In genomic region chr11:58959186-58959825, GRCm38 (mm10) we compare ENCODE assay signal across 8 mouse cellular contexts. TPM values are rescaled to one million over a fixed set of nuclear protein-coding genes. Genes with fewer than 3 reads are reported as not detected.
DNase-seq lines count a peak whose midpoint lies in the region; ATAC-seq and TF ChIP-seq lines count a peak whose summit lies in the region.

No protein-coding gene starts in this region.

- no peak for DNase-seq in midbrain, embryonic 10.5 days (ENCODE audit: low spot score)
- DNase-seq in testis, postnatal 14 days (ENCODE audit: low spot score): no peak
- DNase-seq in thymus, postnatal 25 days: no peak

- H3K9ac ChIP-seq in hindbrain, embryonic 12.5 days: peak overlapping the region; percentile 44; the same call in 1 of the 2 replicates

- WGBS in hindbrain, embryonic 12.5 days: 38% methylated on average over 15 of the region's 15 CpGs
- WGBS in midbrain, embryonic 10.5 days: 41% methylated on average over 15 of the region's 15 CpGs

- ATAC-seq in erythroblast, adult 5-6 weeks (replicated peaks; ENCODE audit: low FRiP score, poor library complexity, severe bottlenecking): no peak
- no peak for ATAC-seq in hindbrain, embryonic 12.5 days (ENCODE audit: low FRiP score)
- ATAC-seq in megakaryocyte-erythroid progenitor cell, adult 5-6 weeks (replicated peaks; ENCODE audit: low FRiP score, low TSS enrichment, poor library complexity, severe bottlenecking): no peak

- H3K27me3 ChIP-seq in erythroblast, embryonic 14.5 days (ENCODE audit: control insufficient read depth): peaks cover 41% of the 10 kb centered on the region
- peaks cover 69% of the 10 kb centered on the region for H3K27me3 ChIP-seq in E14TG2a.4 (ENCODE audit: insufficient read depth, low read length)
- H3K27me3 ChIP-seq in hindbrain, embryonic 12.5 days: peaks cover 18% of the 10 kb centered on the region
- H3K27me3 ChIP-seq in midbrain, embryonic 10.5 days (ENCODE audit: low read depth, poor library complexity, severe bottlenecking): peaks cover 60% of the 10 kb centered on the region

- H3K4me1 ChIP-seq in erythroblast, embryonic 14.5 days (ENCODE audit: control insufficient read depth): peaks cover 58% of the 10 kb centered on the region
- peaks cover 40% of the 10 kb centered on the region for H3K4me1 ChIP-seq in E14TG2a.4 (replicated peaks; ENCODE audit: low read depth, low read length)
- H3K4me1 ChIP-seq in hindbrain, embryonic 12.5 days: peaks cover 41% of the 10 kb centered on the region
- H3K4me1 ChIP-seq in midbrain, embryonic 10.5 days: peaks cover 44% of the 10 kb centered on the region

- no peak for TF ChIP-seq CTCF in E14TG2a.4 (conservative IDR thresholded peaks at IDR 0.05; ENCODE audit: low read length)

- H3K36me3 ChIP-seq in erythroblast, embryonic 14.5 days (ENCODE audit: control insufficient read depth): peaks cover 42% of the 10 kb centered on the region
- H3K36me3 ChIP-seq in E14TG2a.4 (ENCODE audit: insufficient read depth, low read length): peaks cover 20% of the 10 kb centered on the region
- H3K36me3 ChIP-seq in hindbrain, embryonic 12.5 days: 0 out of 2 replicates have a peak, but pooled peaks cover 4% of the 10 kb centered on the region
- H3K36me3 ChIP-seq in midbrain, embryonic 10.5 days: peaks cover 12% of the 10 kb centered on the region

- H3K27ac ChIP-seq in hindbrain, embryonic 12.5 days: peak overlapping the region; percentile 77
- H3K27ac ChIP-seq in midbrain, embryonic 10.5 days (replicated peaks): 0 out of 2 replicates have a peak overlapping the region, but pooled peaks have one; percentile 72

- peak overlapping the region; percentile 76 for H3K4me3 ChIP-seq in erythroblast, embryonic 14.5 days (replicated peaks)
- H3K4me3 ChIP-seq in E14TG2a.4 (replicated peaks; ENCODE audit: low read length): peak overlapping the region; percentile 70
- H3K4me3 ChIP-seq in hindbrain, embryonic 12.5 days: peak overlapping the region; percentile 44
- peak overlapping the region; percentile 62 for H3K4me3 ChIP-seq in midbrain, embryonic 10.5 days

- H3K9me3 ChIP-seq in erythroblast, embryonic 14.5 days (ENCODE audit: control insufficient read depth, low read length): peaks cover 16% of the 10 kb centered on the region
- H3K9me3 ChIP-seq in E14TG2a.4 (ENCODE audit: low read length): peaks cover 7% of the 10 kb centered on the region
- H3K9me3 ChIP-seq in hindbrain, embryonic 12.5 days (replicated peaks): peaks cover 4% of the 10 kb centered on the region; the same call in 1 of the 2 replicates
- H3K9me3 ChIP-seq in midbrain, embryonic 10.5 days (replicated peaks): peaks cover 9% of the 10 kb centered on the region

- peak overlapping the region; percentile 53 for H3K4me2 ChIP-seq in hindbrain, embryonic 12.5 days (replicated peaks)

RNA-seq across cellular contexts. Expression of gene Hist3h2a, which starts 4.8 kb away (rescaled TPM):
- 5.7 and 9.8 TPM in 2 replicates for polyA plus RNA-seq in erythroblast, embryonic 14.5 days (2012)
- 30.5 and 41.5 TPM in 2 replicates for total RNA-seq in erythroblast, adult 5-6 weeks (2015; ENCODE audit: low replicate concordance)
- 255 and 279 TPM in 2 replicates for total RNA-seq in erythroblast, adult 5-6 weeks (2017; ENCODE audit: low replicate concordance)
- polyA plus RNA-seq in hindbrain, embryonic 12.5 days (2016; fragmentation: Nextera tagmentation; extraction: Ambion mirVana): 90.1 and 95.9 TPM in 2 replicates
- polyA plus RNA-seq in midbrain, embryonic 10.5 days (2016; fragmentation: Nextera tagmentation; extraction: Ambion mirVana): 20.4 and 31.6 TPM in 2 replicates
- total RNA-seq in megakaryocyte-erythroid progenitor cell, adult 5-6 weeks (2014; fragmentation: Nextera tagmentation): 29.7 and 39.9 TPM in 2 replicates
- total RNA-seq in megakaryocyte-erythroid progenitor cell, adult 5-6 weeks (2017): 238 and 296 TPM in 2 replicates

RNA-seq across cellular contexts. Expression of gene Trim17, which starts 4.8 kb away (rescaled TPM):
- polyA plus RNA-seq in erythroblast, embryonic 14.5 days (2012): 0.14 TPM in 1 of 2 replicates, not detected in the other
- total RNA-seq in erythroblast, adult 5-6 weeks (2015; ENCODE audit: low replicate concordance): 0.63 TPM in 1 of 2 replicates, not detected in the other
- 1.5 TPM in 1 of 2 replicates, not detected in the other for total RNA-seq in erythroblast, adult 5-6 weeks (2017; ENCODE audit: low replicate concordance)
- polyA plus RNA-seq in hindbrain, embryonic 12.5 days (2016; fragmentation: Nextera tagmentation; extraction: Ambion mirVana): 1.2 and 1.5 TPM in 2 replicates
- 0.25 and 0.26 TPM in 2 replicates for polyA plus RNA-seq in midbrain, embryonic 10.5 days (2016; fragmentation: Nextera tagmentation; extraction: Ambion mirVana)
- not detected in 2 replicates for total RNA-seq in megakaryocyte-erythroid progenitor cell, adult 5-6 weeks (2014; fragmentation: Nextera tagmentation)
- total RNA-seq in megakaryocyte-erythroid progenitor cell, adult 5-6 weeks (2017): not detected in 2 replicates

RNA-seq across cellular contexts. Expression of gene Hist3h2ba, which starts 10.6 kb away (rescaled TPM):
- polyA plus RNA-seq in erythroblast, embryonic 14.5 days (2012): 5.1 and 5.4 TPM in 2 replicates
- 7.5 and 25.9 TPM in 2 replicates for total RNA-seq in erythroblast, adult 5-6 weeks (2015; ENCODE audit: low replicate concordance)
- total RNA-seq in erythroblast, adult 5-6 weeks (2017; ENCODE audit: low replicate concordance): 40.6 and 51.9 TPM in 2 replicates
- polyA plus RNA-seq in hindbrain, embryonic 12.5 days (2016; fragmentation: Nextera tagmentation; extraction: Ambion mirVana): 149 and 154 TPM in 2 replicates
- 34.1 and 69.6 TPM in 2 replicates for polyA plus RNA-seq in midbrain, embryonic 10.5 days (2016; fragmentation: Nextera tagmentation; extraction: Ambion mirVana)
- 21.1 and 27.6 TPM in 2 replicates for total RNA-seq in megakaryocyte-erythroid progenitor cell, adult 5-6 weeks (2014; fragmentation: Nextera tagmentation)
- total RNA-seq in megakaryocyte-erythroid progenitor cell, adult 5-6 weeks (2017): 6.3 and 6.5 TPM in 2 replicates

RNA-seq across cellular contexts. Expression of gene Trim11, which starts 18.6 kb away (rescaled TPM):
- polyA plus RNA-seq in erythroblast, embryonic 14.5 days (2012): 1.0 and 1.2 TPM in 2 replicates
- total RNA-seq in erythroblast, adult 5-6 weeks (2015; ENCODE audit: low replicate concordance): 6.7 and 11.1 TPM in 2 replicates
- total RNA-seq in erythroblast, adult 5-6 weeks (2017; ENCODE audit: low replicate concordance): 8.1 and 10.8 TPM in 2 replicates
- polyA plus RNA-seq in hindbrain, embryonic 12.5 days (2016; fragmentation: Nextera tagmentation; extraction: Ambion mirVana): 19.3 and 19.5 TPM in 2 replicates
- 17.7 and 19.3 TPM in 2 replicates for polyA plus RNA-seq in midbrain, embryonic 10.5 days (2016; fragmentation: Nextera tagmentation; extraction: Ambion mirVana)
- total RNA-seq in megakaryocyte-erythroid progenitor cell, adult 5-6 weeks (2014; fragmentation: Nextera tagmentation): 22.7 and 28.2 TPM in 2 replicates
- 13.9 and 19.2 TPM in 2 replicates for total RNA-seq in megakaryocyte-erythroid progenitor cell, adult 5-6 weeks (2017)

RNA-seq across cellular contexts. Expression of gene Rnf187, which starts 20.6 kb away (rescaled TPM):
- 58.5 and 75.1 TPM in 2 replicates for polyA plus RNA-seq in erythroblast, embryonic 14.5 days (2012)
- 18.6 and 23.6 TPM in 2 replicates for total RNA-seq in erythroblast, adult 5-6 weeks (2015; ENCODE audit: low replicate concordance)
- 32.3 and 36.6 TPM in 2 replicates for total RNA-seq in erythroblast, adult 5-6 weeks (2017; ENCODE audit: low replicate concordance)
- 498 and 513 TPM in 2 replicates for polyA plus RNA-seq in hindbrain, embryonic 12.5 days (2016; fragmentation: Nextera tagmentation; extraction: Ambion mirVana)
- 274 and 296 TPM in 2 replicates for polyA plus RNA-seq in midbrain, embryonic 10.5 days (2016; fragmentation: Nextera tagmentation; extraction: Ambion mirVana)
- 115 and 146 TPM in 2 replicates for total RNA-seq in megakaryocyte-erythroid progenitor cell, adult 5-6 weeks (2014; fragmentation: Nextera tagmentation)
- 101 and 108 TPM in 2 replicates for total RNA-seq in megakaryocyte-erythroid progenitor cell, adult 5-6 weeks (2017)
